Mouse (Mus musculus): Measurements from ENCODE around the gene Phf7. TPM values are rescaled to one million over a fixed set of nuclear protein-coding genes. Genes with fewer than 3 reads are reported as not detected.
A peak's percentile ranks its signal among the peaks of the same experiment; 100 is the strongest.

Gene Phf7
- polyA plus RNA-seq, 1 experiment from 2014 or later, result 9.5 TPM

- 64% methylated on average over 6 of the region's 6 CpGs for WGBS
- Histone ChIP-seq H3K4me2 (replicated peaks; ENCODE audit: low read depth) (no peak overlapping the region), H3K27ac (replicated peaks) (no peak overlapping the region), H3K4me1 (replicated peaks; ENCODE audit: control insufficient read depth, insufficient read depth) (no peaks in the 10 kb centered on the region), H3K9ac (ENCODE audit: low read length) (no peak overlapping the region), H3K27me3 (ENCODE audit: control insufficient read depth, insufficient read depth, low read length) (no peaks in the 10 kb centered on the region), H3K36me3 (ENCODE audit: control insufficient read depth, insufficient read depth, low read length) (no peaks in the 10 kb centered on the region), H3K9me3 (ENCODE audit: control insufficient read depth, low read length) (no peaks in the 10 kb centered on the region), H3K4me3 (ENCODE audit: low read depth, low read length) (no peak overlapping the region)
- TF ChIP-seq CTCF (IDR thresholded peaks at IDR 0.05; ENCODE audit: low read depth), result no peak
- no peak for TF ChIP-seq EP300 (optimal IDR thresholded peaks at IDR 0.05)
- ATAC-seq (ENCODE audit: low FRiP score, low TSS enrichment), result no peak
- no peak for DNase-seq (ENCODE audit: low spot score)
Observed at GRCm38 (mm10) chr14:31228234-31228633, 22.9 kb downstream of the Phf7 start.

- TF ChIP-seq CTCF (IDR thresholded peaks at IDR 0.05; ENCODE audit: low read depth) (no peak), EP300 (optimal IDR thresholded peaks at IDR 0.05) (no peak)
- Histone ChIP-seq H3K9me3 (ENCODE audit: control insufficient read depth, low read length) (no peaks in the 10 kb centered on the region), H3K4me3 (ENCODE audit: low read depth, low read length) (no peak overlapping the region), H3K4me1 (replicated peaks; ENCODE audit: control insufficient read depth, insufficient read depth) (no peaks in the 10 kb centered on the region), H3K4me2 (replicated peaks; ENCODE audit: low read depth) (no peak overlapping the region), H3K27ac (replicated peaks) (peak overlapping the region; percentile 61; the same call in 1 of the 2 replicates), H3K27me3 (ENCODE audit: control insufficient read depth, insufficient read depth, low read length) (no peaks in the 10 kb centered on the region), H3K9ac (ENCODE audit: low read length) (peak overlapping the region; percentile 23; the same call in 1 of the 2 replicates), H3K36me3 (ENCODE audit: control insufficient read depth, insufficient read depth, low read length) (no peaks in the 10 kb centered on the region)
- WGBS, result 42% methylated on average over 4 of the region's 4 CpGs
- DNase-seq (ENCODE audit: low spot score), result peak; percentile 58
- ATAC-seq (ENCODE audit: low FRiP score, low TSS enrichment), result peak; percentile 62
Observed at GRCm38 (mm10) chr14:31226978-31227377, 24.1 kb downstream of the Phf7 start.

GRCm38 (mm10) chr14:31217666-31218065 lies 33.5 kb downstream of the Phf7 start, which contains the start of gene Sema3g:
Sema3g (plus strand) TSS chr14:31217860.
- WGBS, result 9% methylated on average over 11 of the region's 11 CpGs
- Histone ChIP-seq H3K27ac (replicated peaks) (no peak within 1 kb of the TSS), H3K9me3 (ENCODE audit: control insufficient read depth, low read length) (no peaks in the 10 kb centered on the region), H3K36me3 (ENCODE audit: control insufficient read depth, insufficient read depth, low read length) (no peaks in the 10 kb centered on the region), H3K27me3 (ENCODE audit: control insufficient read depth, insufficient read depth, low read length) (no peaks in the 10 kb centered on the region), H3K4me3 (ENCODE audit: low read depth, low read length) (no peak within 1 kb of the TSS), H3K9ac (ENCODE audit: low read length) (no peak within 1 kb of the TSS), H3K4me1 (replicated peaks; ENCODE audit: control insufficient read depth, insufficient read depth) (no peaks in the 10 kb centered on the region), H3K4me2 (replicated peaks; ENCODE audit: low read depth) (0 out of 2 replicates have a peak within 1 kb of the TSS, but pooled peaks have one; percentile 26)
- ATAC-seq (ENCODE audit: low FRiP score, low TSS enrichment), result peak; percentile 85
- peak; percentile 86 for DNase-seq (ENCODE audit: low spot score)
- TF ChIP-seq EP300 (optimal IDR thresholded peaks at IDR 0.05), result no peak
- peak; percentile 82 for TF ChIP-seq CTCF (IDR thresholded peaks at IDR 0.05; ENCODE audit: low read depth)

- Histone ChIP-seq H3K9ac (ENCODE audit: low read length) (no peak within 1 kb of the TSS), H3K27me3 (ENCODE audit: control insufficient read depth, insufficient read depth, low read length) (no peaks in the 10 kb centered on the region), H3K4me2 (replicated peaks; ENCODE audit: low read depth) (0 out of 2 replicates have a peak within 1 kb of the TSS, but pooled peaks have one; percentile 26), H3K4me1 (replicated peaks; ENCODE audit: control insufficient read depth, insufficient read depth) (no peaks in the 10 kb centered on the region), H3K36me3 (ENCODE audit: control insufficient read depth, insufficient read depth, low read length) (no peaks in the 10 kb centered on the region), H3K9me3 (ENCODE audit: control insufficient read depth, low read length) (no peaks in the 10 kb centered on the region), H3K27ac (replicated peaks) (0 out of 2 replicates have a peak within 1 kb of the TSS, but pooled peaks have one; percentile 13), H3K4me3 (ENCODE audit: low read depth, low read length) (no peak within 1 kb of the TSS)
- no peak for DNase-seq (ENCODE audit: low spot score)
- TF ChIP-seq EP300 (optimal IDR thresholded peaks at IDR 0.05), result no peak
- TF ChIP-seq CTCF (IDR thresholded peaks at IDR 0.05; ENCODE audit: low read depth), result no peak
- no peak for ATAC-seq (ENCODE audit: low FRiP score, low TSS enrichment)
- WGBS, result 73% methylated on average over 2 of the region's 2 CpGs
Observed at GRCm38 (mm10) chr14:31216846-31217245, 34.3 kb downstream of the Phf7 start, which contains the start of gene Nisch. Nisch (minus strand) TSS chr14:31216946.

GRCm38 (mm10) chr14:31215157-31216002 lies 35.7 kb downstream of the Phf7 start:
- Histone ChIP-seq H3K27ac (replicated peaks) (0 out of 2 replicates have a peak overlapping the region, but pooled peaks have one; percentile 13), H3K4me1 (replicated peaks; ENCODE audit: control insufficient read depth, insufficient read depth) (no peaks in the 10 kb centered on the region), H3K36me3 (ENCODE audit: control insufficient read depth, insufficient read depth, low read length) (no peaks in the 10 kb centered on the region), H3K4me3 (ENCODE audit: low read depth, low read length) (no peak overlapping the region), H3K9ac (ENCODE audit: low read length) (no peak overlapping the region), H3K9me3 (ENCODE audit: control insufficient read depth, low read length) (no peaks in the 10 kb centered on the region), H3K27me3 (ENCODE audit: control insufficient read depth, insufficient read depth, low read length) (no peaks in the 10 kb centered on the region), H3K4me2 (replicated peaks; ENCODE audit: low read depth) (no peak overlapping the region)
- WGBS, result 30% methylated on average over 15 of the region's 15 CpGs
- ATAC-seq (ENCODE audit: low FRiP score, low TSS enrichment), result peak; percentile 68
- peak; percentile 71 for DNase-seq (ENCODE audit: low spot score)
- TF ChIP-seq CTCF (IDR thresholded peaks at IDR 0.05; ENCODE audit: low read depth) (peak; percentile 95), EP300 (optimal IDR thresholded peaks at IDR 0.05) (no peak)

GRCm38 (mm10) chr14:31214684-31215083 lies 36.4 kb downstream of the Phf7 start:
- TF ChIP-seq EP300 (optimal IDR thresholded peaks at IDR 0.05) (no peak), CTCF (IDR thresholded peaks at IDR 0.05; ENCODE audit: low read depth) (no peak)
- 81% methylated on average over 3 of the region's 3 CpGs for WGBS
- DNase-seq (ENCODE audit: low spot score), result no peak

More at GRCm38 (mm10) chr14:31214684-31215083, 36.4 kb downstream of the Phf7 start:
- no peak overlapping the region for H3K9ac ChIP-seq (ENCODE audit: low read length)
- no peaks in the 10 kb centered on the region for H3K36me3 ChIP-seq (ENCODE audit: control insufficient read depth, insufficient read depth, low read length)
- ATAC-seq (ENCODE audit: low FRiP score, low TSS enrichment), result no peak
- no peak overlapping the region for H3K4me2 ChIP-seq (replicated peaks; ENCODE audit: low read depth)
- no peaks in the 10 kb centered on the region for H3K9me3 ChIP-seq (ENCODE audit: control insufficient read depth, low read length)
- no peaks in the 10 kb centered on the region for H3K4me1 ChIP-seq (replicated peaks; ENCODE audit: control insufficient read depth, insufficient read depth)
- no peak overlapping the region for H3K4me3 ChIP-seq (ENCODE audit: low read depth, low read length)
- H3K27ac ChIP-seq (replicated peaks), result no peak overlapping the region
- H3K27me3 ChIP-seq (ENCODE audit: control insufficient read depth, insufficient read depth, low read length), result no peaks in the 10 kb centered on the region
